Mouse (Mus musculus): ENCODE data around the gene Acsbg1. TPM values are rescaled to one million over a fixed set of nuclear protein-coding genes. Genes with fewer than 3 reads are reported as not detected.

Gene Acsbg1
- polyA plus RNA-seq, 1 experiment from 2014 or later = 32.4 TPM

GRCm38 (mm10) chr9:54649360-54649759 is 12.3 kb downstream of the Acsbg1 start:
- DNase-seq (ENCODE audit: low spot score) (no peak), ATAC-seq (ENCODE audit: low FRiP score) (no peak)
- H3K27ac ChIP-seq = no peak overlapping the region
- H3K9ac ChIP-seq = no peak overlapping the region
- no peaks in the 10 kb centered on the region for H3K9me3 ChIP-seq (ENCODE audit: control insufficient read depth, low read length)
- H3K4me3 ChIP-seq (replicated peaks; ENCODE audit: low read length) = no peak overlapping the region
- 78% methylated on average over 1 of the region's 1 CpGs for WGBS
- H3K27me3 ChIP-seq (ENCODE audit: control insufficient read depth, insufficient read depth, low read length) = no peaks in the 10 kb centered on the region
- no peaks in the 10 kb centered on the region for H3K4me1 ChIP-seq (replicated peaks; ENCODE audit: control insufficient read depth, insufficient read depth, low read length)
- no peaks in the 10 kb centered on the region for H3K36me3 ChIP-seq (replicated peaks; ENCODE audit: control insufficient read depth, insufficient read depth)
- H3K4me2 ChIP-seq (replicated peaks) = no peak overlapping the region

GRCm38 (mm10) chr9:54647456-54647855 is 14.2 kb downstream of the Acsbg1 start:
- 81% methylated on average over 2 of the region's 2 CpGs for WGBS
- no peak for ATAC-seq (ENCODE audit: low FRiP score)
- no peak overlapping the region for H3K4me3 ChIP-seq (replicated peaks; ENCODE audit: low read length)
- H3K9ac ChIP-seq = no peak overlapping the region
- no peaks in the 10 kb centered on the region for H3K27me3 ChIP-seq (ENCODE audit: control insufficient read depth, insufficient read depth, low read length)
- no peaks in the 10 kb centered on the region for H3K9me3 ChIP-seq (ENCODE audit: control insufficient read depth, low read length)
- H3K27ac ChIP-seq = no peak overlapping the region
- H3K4me1 ChIP-seq (replicated peaks; ENCODE audit: control insufficient read depth, insufficient read depth, low read length) = no peaks in the 10 kb centered on the region
- H3K36me3 ChIP-seq (replicated peaks; ENCODE audit: control insufficient read depth, insufficient read depth) = no peaks in the 10 kb centered on the region
- H3K4me2 ChIP-seq (replicated peaks) = no peak overlapping the region
- DNase-seq (ENCODE audit: low spot score) = no peak

DNA sequence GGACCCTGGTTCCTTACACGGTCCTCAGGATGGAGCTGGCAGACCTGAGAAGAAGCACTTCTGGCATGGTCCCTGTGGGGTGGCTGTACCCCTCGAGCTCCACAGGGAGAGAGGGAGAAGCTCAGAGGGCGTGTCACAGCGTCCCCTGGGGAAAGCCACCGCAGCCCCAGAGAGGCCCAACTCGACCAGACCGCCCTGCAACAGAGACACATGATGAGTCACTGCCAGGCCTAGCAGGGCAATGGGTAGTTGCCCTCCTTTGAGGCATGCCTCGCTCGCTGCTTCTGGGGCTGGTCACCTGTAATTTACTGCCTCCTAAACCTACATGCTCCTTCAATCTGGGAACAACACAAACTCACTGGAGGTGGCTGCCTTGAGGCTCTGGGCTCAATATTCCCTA is 15.4 kb downstream of the Acsbg1 start:
- H3K36me3 ChIP-seq (replicated peaks; ENCODE audit: control insufficient read depth, insufficient read depth) = no peaks in the 10 kb centered on the region
- H3K4me3 ChIP-seq (replicated peaks; ENCODE audit: low read length) = no peak overlapping the region
- H3K9me3 ChIP-seq (ENCODE audit: control insufficient read depth, low read length) = no peaks in the 10 kb centered on the region
- DNase-seq (ENCODE audit: low spot score) (no peak), ATAC-seq (ENCODE audit: low FRiP score) (no peak)
- WGBS = 81% methylated on average over 9 of the region's 9 CpGs
- no peaks in the 10 kb centered on the region for H3K4me1 ChIP-seq (replicated peaks; ENCODE audit: control insufficient read depth, insufficient read depth, low read length)
- H3K4me2 ChIP-seq (replicated peaks) = no peak overlapping the region
- H3K27ac ChIP-seq = no peak overlapping the region
- no peak overlapping the region for H3K9ac ChIP-seq
- no peaks in the 10 kb centered on the region for H3K27me3 ChIP-seq (ENCODE audit: control insufficient read depth, insufficient read depth, low read length)

GRCm38 (mm10) chr9:54645530-54645929 is 16.1 kb downstream of the Acsbg1 start:
- Histone ChIP-seq H3K36me3 (replicated peaks; ENCODE audit: control insufficient read depth, insufficient read depth) (no peaks in the 10 kb centered on the region), H3K4me2 (replicated peaks) (no peak overlapping the region), H3K9ac (no peak overlapping the region), H3K27ac (no peak overlapping the region), H3K4me3 (replicated peaks; ENCODE audit: low read length) (no peak overlapping the region), H3K4me1 (replicated peaks; ENCODE audit: control insufficient read depth, insufficient read depth, low read length) (no peaks in the 10 kb centered on the region), H3K27me3 (ENCODE audit: control insufficient read depth, insufficient read depth, low read length) (no peaks in the 10 kb centered on the region), H3K9me3 (ENCODE audit: control insufficient read depth, low read length) (no peaks in the 10 kb centered on the region)
- DNase-seq (ENCODE audit: low spot score) (no peak), ATAC-seq (ENCODE audit: low FRiP score) (no peak)
- WGBS = 90% methylated on average over 6 of the region's 6 CpGs

- ATAC-seq (ENCODE audit: low FRiP score) (no peak), DNase-seq (ENCODE audit: low spot score) (no peak)
- Histone ChIP-seq H3K4me1 (replicated peaks; ENCODE audit: control insufficient read depth, insufficient read depth, low read length) (no peaks in the 10 kb centered on the region), H3K9me3 (ENCODE audit: control insufficient read depth, low read length) (no peaks in the 10 kb centered on the region), H3K4me3 (replicated peaks; ENCODE audit: low read length) (no peak overlapping the region), H3K4me2 (replicated peaks) (no peak overlapping the region), H3K36me3 (replicated peaks; ENCODE audit: control insufficient read depth, insufficient read depth) (no peaks in the 10 kb centered on the region), H3K27me3 (ENCODE audit: control insufficient read depth, insufficient read depth, low read length) (no peaks in the 10 kb centered on the region), H3K27ac (no peak overlapping the region), H3K9ac (no peak overlapping the region)
- 93% methylated on average over 7 of the region's 7 CpGs for WGBS
These were observed 18.5 kb downstream of the Acsbg1 start for GRCm38 (mm10) chr9:54643179-54643578.

DNA sequence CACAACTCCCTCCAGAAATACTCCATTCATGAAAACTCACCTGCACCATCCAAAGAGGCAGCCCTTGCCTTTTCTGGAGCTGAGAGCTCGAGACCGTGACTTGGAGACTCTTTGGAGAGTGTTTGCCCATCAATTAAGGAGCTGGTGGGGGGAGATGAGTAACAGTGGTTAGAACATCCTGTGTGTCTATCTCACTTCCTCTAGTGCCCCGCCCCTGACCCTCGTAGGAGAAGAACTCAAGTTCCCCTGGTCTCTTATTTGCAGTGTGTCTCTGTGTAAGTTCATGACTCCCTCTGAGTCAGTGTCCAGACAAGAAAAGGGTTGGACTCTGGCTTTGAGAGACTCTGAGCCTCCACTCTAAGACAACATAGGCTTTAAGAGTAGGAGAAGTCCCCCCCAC is 19.1 kb downstream of the Acsbg1 start:
- H3K27me3 ChIP-seq (ENCODE audit: control insufficient read depth, insufficient read depth, low read length) = no peaks in the 10 kb centered on the region
- no peaks in the 10 kb centered on the region for H3K9me3 ChIP-seq (ENCODE audit: control insufficient read depth, low read length)
- H3K4me2 ChIP-seq (replicated peaks) = no peak overlapping the region
- no peak overlapping the region for H3K27ac ChIP-seq
- H3K4me3 ChIP-seq (replicated peaks; ENCODE audit: low read length) = no peak overlapping the region
- no peak for ATAC-seq (ENCODE audit: low FRiP score)
- 88% methylated on average over 4 of the region's 4 CpGs for WGBS
- no peak for DNase-seq (ENCODE audit: low spot score)
- H3K4me1 ChIP-seq (replicated peaks; ENCODE audit: control insufficient read depth, insufficient read depth, low read length) = no peaks in the 10 kb centered on the region
- H3K36me3 ChIP-seq (replicated peaks; ENCODE audit: control insufficient read depth, insufficient read depth) = no peaks in the 10 kb centered on the region
- no peak overlapping the region for H3K9ac ChIP-seq

DNA sequence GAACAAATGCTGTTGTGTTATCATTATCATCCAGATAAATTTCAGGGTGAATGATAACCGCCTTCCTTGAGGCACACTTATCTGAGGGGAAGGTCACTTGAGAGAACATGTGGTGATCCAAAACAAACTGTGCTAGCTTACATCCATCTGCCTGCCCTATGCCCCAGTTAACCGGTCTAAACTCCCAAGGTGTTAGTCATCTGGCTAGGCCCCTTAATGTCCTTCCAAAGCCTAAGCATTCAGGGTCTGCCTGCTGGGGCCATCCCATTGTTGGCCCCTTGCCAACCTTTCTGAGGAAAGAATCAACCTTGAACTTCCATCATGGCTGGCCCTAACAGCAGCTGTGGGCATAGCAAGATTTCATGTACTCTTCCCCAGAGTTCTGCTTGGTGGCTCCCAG is 19.5 kb downstream of the Acsbg1 start:
- 77% methylated on average over 2 of the region's 2 CpGs for WGBS
- no peak overlapping the region for H3K4me3 ChIP-seq (replicated peaks; ENCODE audit: low read length)

DNA sequence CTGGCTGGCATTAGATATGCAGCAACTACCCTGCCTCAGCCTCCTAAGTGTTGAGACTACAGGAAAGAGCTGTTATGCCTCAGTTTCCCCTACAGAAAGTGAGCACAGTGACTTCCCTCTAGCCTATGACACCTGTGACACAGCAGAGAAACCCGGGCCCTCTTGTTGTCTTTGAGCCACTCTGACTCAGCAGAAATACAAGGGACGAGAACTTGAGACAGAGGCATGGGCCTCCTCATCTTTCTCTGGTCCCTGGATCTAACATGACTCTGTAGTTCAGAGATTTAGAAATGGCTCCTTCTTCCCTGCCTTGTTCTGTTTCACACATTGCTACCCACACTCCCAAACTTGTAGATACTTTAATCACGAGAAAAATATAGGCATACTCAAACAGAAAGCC is 20.1 kb downstream of the Acsbg1 start:
- Histone ChIP-seq H3K27me3 (ENCODE audit: control insufficient read depth, insufficient read depth, low read length) (no peaks in the 10 kb centered on the region), H3K4me2 (replicated peaks) (no peak overlapping the region), H3K36me3 (replicated peaks; ENCODE audit: control insufficient read depth, insufficient read depth) (no peaks in the 10 kb centered on the region), H3K9ac (no peak overlapping the region), H3K9me3 (ENCODE audit: control insufficient read depth, low read length) (no peaks in the 10 kb centered on the region), H3K27ac (no peak overlapping the region), H3K4me1 (replicated peaks; ENCODE audit: control insufficient read depth, insufficient read depth, low read length) (no peaks in the 10 kb centered on the region), H3K4me3 (replicated peaks; ENCODE audit: low read length) (no peak overlapping the region)
- DNase-seq (ENCODE audit: low spot score) = no peak
- no peak for ATAC-seq (ENCODE audit: low FRiP score)
- 76% methylated on average over 3 of the region's 3 CpGs for WGBS

More for the DNA sequence above, 19.5 kb downstream of the Acsbg1 start:
- H3K27me3 ChIP-seq (ENCODE audit: control insufficient read depth, insufficient read depth, low read length) = no peaks in the 10 kb centered on the region
- H3K27ac ChIP-seq = no peak overlapping the region
- H3K4me2 ChIP-seq (replicated peaks) = no peak overlapping the region
- DNase-seq (ENCODE audit: low spot score) (no peak), ATAC-seq (ENCODE audit: low FRiP score) (no peak)
- H3K4me1 ChIP-seq (replicated peaks; ENCODE audit: control insufficient read depth, insufficient read depth, low read length) = no peaks in the 10 kb centered on the region
- H3K9ac ChIP-seq = no peak overlapping the region
- H3K36me3 ChIP-seq (replicated peaks; ENCODE audit: control insufficient read depth, insufficient read depth) = no peaks in the 10 kb centered on the region
- no peaks in the 10 kb centered on the region for H3K9me3 ChIP-seq (ENCODE audit: control insufficient read depth, low read length)

DNA sequence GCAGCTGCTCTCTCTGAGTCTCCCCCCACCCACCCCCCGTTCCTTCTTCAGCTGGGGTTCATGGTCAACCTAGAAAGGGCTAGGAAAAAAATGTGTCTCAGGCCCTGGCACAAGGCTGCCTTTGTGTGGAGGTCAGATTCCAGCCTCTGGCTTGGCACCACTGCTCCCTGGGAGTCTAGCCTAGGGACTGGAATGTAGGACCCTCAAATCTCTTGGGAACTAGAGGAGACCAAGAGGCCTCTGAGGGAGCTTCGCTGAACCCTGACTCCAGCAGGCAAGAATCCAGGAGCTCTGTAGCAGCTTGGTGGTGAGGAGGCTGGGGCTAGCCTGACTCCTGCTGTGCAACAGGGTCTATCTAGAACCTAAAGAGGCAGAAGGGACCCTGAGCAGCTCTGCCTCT is 22.5 kb downstream of the Acsbg1 start:
- Histone ChIP-seq H3K27ac (no peak overlapping the region), H3K36me3 (replicated peaks; ENCODE audit: control insufficient read depth, insufficient read depth) (no peaks in the 10 kb centered on the region), H3K4me3 (replicated peaks; ENCODE audit: low read length) (no peak overlapping the region), H3K9me3 (ENCODE audit: control insufficient read depth, low read length) (no peaks in the 10 kb centered on the region), H3K27me3 (ENCODE audit: control insufficient read depth, insufficient read depth, low read length) (no peaks in the 10 kb centered on the region), H3K4me1 (replicated peaks; ENCODE audit: control insufficient read depth, insufficient read depth, low read length) (no peaks in the 10 kb centered on the region), H3K4me2 (replicated peaks) (no peak overlapping the region), H3K9ac (no peak overlapping the region)
- DNase-seq (ENCODE audit: low spot score) (no peak), ATAC-seq (ENCODE audit: low FRiP score) (no peak)
- 65% methylated on average over 2 of the region's 2 CpGs for WGBS

GRCm38 (mm10) chr9:54637510-54638314 is 24.0 kb downstream of the Acsbg1 start:
- Histone ChIP-seq H3K9ac (no peak overlapping the region), H3K4me3 (replicated peaks; ENCODE audit: low read length) (no peak overlapping the region), H3K27ac (no peak overlapping the region), H3K4me1 (replicated peaks; ENCODE audit: control insufficient read depth, insufficient read depth, low read length) (no peaks in the 10 kb centered on the region), H3K27me3 (ENCODE audit: control insufficient read depth, insufficient read depth, low read length) (no peaks in the 10 kb centered on the region), H3K9me3 (ENCODE audit: control insufficient read depth, low read length) (no peaks in the 10 kb centered on the region), H3K36me3 (replicated peaks; ENCODE audit: control insufficient read depth, insufficient read depth) (no peaks in the 10 kb centered on the region), H3K4me2 (replicated peaks) (no peak overlapping the region)
- 64% methylated on average over 5 of the region's 5 CpGs for WGBS
- ATAC-seq (ENCODE audit: low FRiP score) (no peak), DNase-seq (ENCODE audit: low spot score) (no peak)
